In the genomic region with DNA sequence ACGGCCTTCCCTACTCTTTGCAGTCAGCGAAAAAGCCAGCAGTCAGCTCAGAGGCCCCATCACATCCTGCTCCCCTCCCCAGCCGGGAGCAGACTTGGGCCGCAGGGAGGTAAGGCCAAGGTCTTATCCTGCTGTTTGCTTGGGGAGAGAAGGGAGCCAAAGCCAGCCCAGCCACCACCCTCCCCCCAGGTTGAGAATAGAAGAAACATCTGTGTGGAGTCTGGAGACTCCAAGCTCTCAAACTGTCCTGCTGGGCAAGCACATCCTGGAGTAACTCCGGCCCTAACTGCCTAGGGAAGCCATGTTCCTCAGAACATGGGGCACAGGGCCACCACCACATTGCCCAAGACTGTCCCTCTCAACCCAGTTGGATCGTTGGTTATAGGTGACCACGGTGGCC, we compare ENCODE assay signal across 14 mouse cellular contexts. TPM values are rescaled to one million over a fixed set of nuclear protein-coding genes. Genes with fewer than 3 reads are reported as not detected.
DNase-seq lines count a peak whose midpoint lies in the region; ATAC-seq and TF ChIP-seq lines count a peak whose summit lies in the region.
"Had no signal": no experiment of that assay in that cellular context is flagged by ENCODE, and none has a peak within 500 bp of the region (broad histone marks: within the 10 kb centered on the region; RNA-seq: fewer than 3 reads in every experiment).

No protein-coding gene starts in this region.

- ATAC-seq in hindbrain, postnatal 0 days, result no peak
- no peak for ATAC-seq in forebrain, embryonic 15.5 days (replicated peaks)
- ATAC-seq: CD4-positive, CD25-positive, alpha-beta regulatory T cell, adult 4 months had no signal

- no peak overlapping the region for H3K9ac ChIP-seq in hindbrain, postnatal 0 days (replicated peaks; ENCODE audit: low read length)
- no peak overlapping the region for H3K9ac ChIP-seq in forebrain, embryonic 15.5 days (replicated peaks)
- H3K9ac ChIP-seq: hindbrain, embryonic 14.5 days; midbrain, embryonic 12.5 days had no signal

- peak overlapping the region; percentile 56 for H3K27ac ChIP-seq in hindbrain, embryonic 10.5 days
- H3K27ac ChIP-seq in hindbrain, postnatal 0 days, result no peak overlapping the region
- no peak overlapping the region for H3K27ac ChIP-seq in forebrain, embryonic 15.5 days (replicated peaks)
- H3K27ac ChIP-seq: hindbrain, embryonic 14.5 days; midbrain, embryonic 12.5 days had no signal

- H3K9me3 ChIP-seq in hindbrain, embryonic 10.5 days, result no peaks in the 10 kb centered on the region
- H3K9me3 ChIP-seq in hindbrain, postnatal 0 days (ENCODE audit: low read length), result no peaks in the 10 kb centered on the region
- H3K9me3 ChIP-seq in forebrain, embryonic 15.5 days, result no peaks in the 10 kb centered on the region
- H3K9me3 ChIP-seq: midbrain, embryonic 12.5 days had no signal

- no peak overlapping the region for H3K4me2 ChIP-seq in hindbrain, postnatal 0 days (ENCODE audit: low read depth, low read length)
- H3K4me2 ChIP-seq in forebrain, embryonic 15.5 days (replicated peaks), result no peak overlapping the region
- H3K4me2 ChIP-seq: hindbrain, embryonic 14.5 days; midbrain, embryonic 12.5 days had no signal

- no peak for DNase-seq in hindbrain, embryonic 10.5 days (ENCODE audit: low spot score)
- no peak for DNase-seq in hindbrain, postnatal 0 days (ENCODE audit: low spot score)
- peak; percentile 99 for DNase-seq in heart, adult 11 months
- peak; percentile 63 for DNase-seq in heart, postnatal 4 days
- peak; percentile 45 for DNase-seq in lung, postnatal 36 days
- DNase-seq in layer of hippocampus, adult 11-12 months (ENCODE audit: low spot score), result no peak
- no peak for DNase-seq in cerebellum, postnatal 14 days
- DNase-seq: cerebellum, adult 9-10 months had no signal

- peaks cover 27% of the 10 kb centered on the region for H3K36me3 ChIP-seq in hindbrain, embryonic 10.5 days
- H3K36me3 ChIP-seq in hindbrain, postnatal 0 days (ENCODE audit: insufficient read depth, low read length), result no peaks in the 10 kb centered on the region
- no peaks in the 10 kb centered on the region for H3K36me3 ChIP-seq in forebrain, embryonic 15.5 days
- H3K36me3 ChIP-seq: midbrain, embryonic 12.5 days had no signal

- H3K4me1 ChIP-seq in hindbrain, embryonic 10.5 days (replicated peaks), result peaks cover 16% of the 10 kb centered on the region
- no peaks in the 10 kb centered on the region for H3K4me1 ChIP-seq in hindbrain, postnatal 0 days (ENCODE audit: insufficient read depth, low read length)
- H3K4me1 ChIP-seq in forebrain, embryonic 15.5 days, result peaks cover 6% of the 10 kb centered on the region; the same call in 1 of the 2 replicates
- H3K4me1 ChIP-seq: midbrain, embryonic 12.5 days had no signal

- 86% methylated on average over 7 of the region's 7 CpGs for WGBS in hindbrain, embryonic 10.5 days
- WGBS in hindbrain, postnatal 0 days, result 83% methylated on average over 7 of the region's 7 CpGs
- 95% methylated on average over 7 of the region's 7 CpGs for WGBS in forebrain, embryonic 15.5 days

- no peaks in the 10 kb centered on the region for H3K27me3 ChIP-seq in hindbrain, embryonic 10.5 days (ENCODE audit: insufficient read depth, poor library complexity, severe bottlenecking)
- H3K27me3 ChIP-seq in hindbrain, postnatal 0 days (ENCODE audit: insufficient read depth, low read length), result no peaks in the 10 kb centered on the region
- H3K27me3 ChIP-seq in forebrain, embryonic 15.5 days, result no peaks in the 10 kb centered on the region
- H3K27me3 ChIP-seq: midbrain, embryonic 12.5 days had no signal

- H3K4me3 ChIP-seq in hindbrain, embryonic 10.5 days, result no peak overlapping the region
- H3K4me3 ChIP-seq in hindbrain, postnatal 0 days (ENCODE audit: low read length), result no peak overlapping the region
- H3K4me3 ChIP-seq in forebrain, embryonic 15.5 days, result no peak overlapping the region
- H3K4me3 ChIP-seq: midbrain, embryonic 12.5 days had no signal

- TF ChIP-seq CTCF in hindbrain, postnatal 0 days (IDR thresholded peaks at IDR 0.05; ENCODE audit: low read depth), result no peak

RNA-seq across cellular contexts. Expression of a gene that starts 14.9 kb away (rescaled TPM):
- 10.7 and 22.8 TPM in 2 replicates for polyA plus RNA-seq in hindbrain, embryonic 10.5 days (2016; fragmentation: Nextera tagmentation; extraction: Ambion mirVana)
- total RNA-seq in hindbrain, postnatal 0 days (2014; rRNA removed), result 13.0 and 19.1 TPM in 2 replicates
- 8.7 and 9.7 TPM in 2 replicates for polyA plus RNA-seq in hindbrain, postnatal 0 days (2015; fragmentation: Nextera tagmentation; extraction: Ambion mirVana)
- 10 to 100 TPM; 62.2 to 63.4 TPM for total RNA-seq in heart, postnatal 4 days (2021)
- polyA plus RNA-seq in forebrain, embryonic 15.5 days (2015; fragmentation: Nextera tagmentation; extraction: Ambion mirVana), result 5.3 and 5.4 TPM in 2 replicates
- total RNA-seq: neutrophil, adult 5-6 weeks had no signal

RNA-seq across cellular contexts. Expression of a gene that starts 34.4 kb away (rescaled TPM):
- 7.0 and 7.7 TPM in 2 replicates for polyA plus RNA-seq in hindbrain, embryonic 10.5 days (2016; fragmentation: Nextera tagmentation; extraction: Ambion mirVana)
- total RNA-seq in hindbrain, postnatal 0 days (2014; rRNA removed), result 2.3 and 5.1 TPM in 2 replicates
- polyA plus RNA-seq in hindbrain, postnatal 0 days (2015; fragmentation: Nextera tagmentation; extraction: Ambion mirVana), result 8.3 and 9.0 TPM in 2 replicates
- under 1 TPM; 0.26 to 0.50 TPM for total RNA-seq in heart, postnatal 4 days (2021)
- 6.2 and 10.9 TPM in 2 replicates for polyA plus RNA-seq in forebrain, embryonic 15.5 days (2015; fragmentation: Nextera tagmentation; extraction: Ambion mirVana)
- total RNA-seq: neutrophil, adult 5-6 weeks had no signal
- polyA plus RNA-seq: CD4-positive, CD25-positive, alpha-beta regulatory T cell, adult 4 months had no signal

RNA-seq across cellular contexts. Expression of a gene that starts 38.7 kb away (rescaled TPM):
- not detected in 2 replicates for polyA plus RNA-seq in hindbrain, embryonic 10.5 days (2016; fragmentation: Nextera tagmentation; extraction: Ambion mirVana)
- not detected in 2 replicates for total RNA-seq in hindbrain, postnatal 0 days (2014; rRNA removed)
- not detected in 2 replicates for polyA plus RNA-seq in hindbrain, postnatal 0 days (2015; fragmentation: Nextera tagmentation; extraction: Ambion mirVana)
- not detected for total RNA-seq in heart, postnatal 4 days (2021)
- polyA plus RNA-seq in forebrain, embryonic 15.5 days (2015; fragmentation: Nextera tagmentation; extraction: Ambion mirVana), result not detected in 2 replicates
- total RNA-seq: left cerebral cortex, postnatal 10 days; neutrophil, adult 5-6 weeks had no signal
- polyA plus RNA-seq: CD4-positive, CD25-positive, alpha-beta regulatory T cell, adult 4 months; midbrain, embryonic 12.5 days had no signal

RNA-seq across cellular contexts. Expression of a gene that starts 44.5 kb away (rescaled TPM):
- 148 and 215 TPM in 2 replicates for polyA plus RNA-seq in hindbrain, embryonic 10.5 days (2016; fragmentation: Nextera tagmentation; extraction: Ambion mirVana)
- total RNA-seq in hindbrain, postnatal 0 days (2014; rRNA removed), result 28.0 and 36.1 TPM in 2 replicates
- polyA plus RNA-seq in hindbrain, postnatal 0 days (2015; fragmentation: Nextera tagmentation; extraction: Ambion mirVana), result 61.5 and 68.7 TPM in 2 replicates
- 10 to 100 TPM; 55.6 to 55.9 TPM for total RNA-seq in heart, postnatal 4 days (2021)
- 90.0 and 97.2 TPM in 2 replicates for polyA plus RNA-seq in forebrain, embryonic 15.5 days (2015; fragmentation: Nextera tagmentation; extraction: Ambion mirVana)

Comparison
In these comparisons a context has a peak if more than half of its experiments do, and no peak if none do; other contexts are left out.
1. DNase-seq: peak in heart, adult 11 months (single experiment), heart, postnatal 4 days (single experiment) and lung, postnatal 36 days (single experiment); none in hindbrain, embryonic 10.5 days (single experiment), hindbrain, postnatal 0 days (single experiment), layer of hippocampus, adult 11-12 months (single experiment) and cerebellum, postnatal 14 days (0 of 2).